Mouse (Mus musculus) brain, embryonic 14.5 days (tissue): ENCODE data around the gene Trp73.

Source experiments
- CTCF ChIP-seq: fragments of 200-500 bp; IDR thresholded peaks from 2 replicates; pipeline ENCODE4 v1.5.1; 2012; ENCODE audit warnings: inconsistent platforms, mild to moderate bottlenecking, moderate library complexity, borderline replicate concordance; ENCODE audit not compliant: insufficient read depth, insufficient read length; ENCODE audit errors: extremely low read depth
- POLR2A ChIP-seq: fragments of 200-500 bp; IDR thresholded peaks from 2 replicates; pipeline ENCODE4 v1.6.1; 2012; ENCODE audit warnings: mild to moderate bottlenecking, inconsistent platforms, borderline replicate concordance; ENCODE audit not compliant: poor library complexity, insufficient read depth, insufficient read length, severe bottlenecking; ENCODE audit errors: extremely low read depth

GRCm38 (mm10) chr4:154028646-154029045 lies 111.4 kb downstream of the Trp73 start:
- TF ChIP-seq CTCF (peak; percentile 36; the same call in 1 of the 2 replicates), POLR2A (no peak)
